Mouse (Mus musculus) liver, adult 2 months (tissue): ENCODE results near the gene Pick1.

Experiments
- CTCF ChIP-seq: fragments of 200-500 bp; IDR thresholded peaks from 2 replicates; pipeline ENCODE4 v1.5.1; 2011; ENCODE audit warnings: low read depth, low read length, control low read depth
- POLR2A ChIP-seq: fragments of 200-500 bp; IDR thresholded peaks from 2 replicates; pipeline ENCODE4 v1.6.1; 2011; ENCODE audit warnings: low read length, control low read depth; ENCODE audit not compliant: insufficient read depth; ENCODE audit errors: extremely low read depth

DNA sequence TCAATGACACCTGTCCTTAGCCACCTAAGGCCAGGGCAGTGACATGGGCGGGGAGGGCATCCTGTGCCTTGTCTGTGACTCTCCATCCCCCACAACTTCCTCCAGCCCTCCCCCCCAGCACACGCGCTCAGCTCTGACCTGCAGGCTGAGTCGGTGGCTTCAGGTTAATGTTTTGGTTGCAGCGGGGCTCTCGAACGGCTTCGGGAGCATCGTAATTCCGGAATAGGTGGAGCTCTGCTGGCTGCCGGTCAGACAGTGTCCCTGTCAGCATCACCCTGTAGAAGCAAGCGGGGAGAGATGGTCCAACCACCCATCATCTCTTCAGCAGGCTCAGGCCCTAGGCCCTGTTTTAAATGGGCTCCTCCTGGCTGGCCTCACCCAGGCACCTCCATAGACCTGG lies 60.5 kb downstream of the Pick1 start:
- no peak for TF ChIP-seq CTCF
- TF ChIP-seq POLR2A: no peak
